ENCODE assay signal across 10 mouse cellular contexts in the genomic region with DNA sequence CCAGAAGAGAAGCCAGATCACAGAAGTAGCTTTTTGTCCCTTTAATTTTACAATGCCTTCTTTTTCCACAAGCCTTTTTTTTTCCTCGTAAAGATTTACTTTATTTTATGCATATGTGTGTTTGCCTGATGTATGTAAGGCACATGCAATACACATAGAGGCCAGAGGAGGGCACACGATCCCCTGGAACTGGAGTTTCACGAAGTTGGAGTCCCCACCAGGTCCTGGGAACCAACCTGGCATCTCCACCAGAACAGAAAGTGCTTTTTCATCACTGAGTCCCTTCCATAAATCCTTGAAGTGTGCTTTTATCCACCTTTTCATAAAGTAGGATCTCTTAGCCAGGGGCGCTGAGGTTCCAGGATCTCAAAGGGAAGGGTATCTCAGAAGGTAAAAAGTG.
DNase-seq lines count a peak whose midpoint lies in the region; ATAC-seq and TF ChIP-seq lines count a peak whose summit lies in the region.
"Had no signal": no experiment of that assay in that cellular context is flagged by ENCODE, and none has a peak within 500 bp of the region (broad histone marks: within the 10 kb centered on the region; RNA-seq: fewer than 3 reads in every experiment).

No protein-coding gene starts in this region.

- TF ChIP-seq POLR2A in thymus, adult 2 months (IDR thresholded peaks at IDR 0.05; ENCODE audit: control insufficient read depth, extremely low read depth, insufficient read depth, low read length, poor library complexity) = no peak

- H3K4me1 ChIP-seq in hindbrain, postnatal 0 days (ENCODE audit: insufficient read depth, low read length) = 0 out of 2 replicates have a peak, but pooled peaks cover 2% of the 10 kb centered on the region
- peaks cover 8% of the 10 kb centered on the region for H3K4me1 ChIP-seq in hindbrain, embryonic 16.5 days (ENCODE audit: control insufficient read depth, insufficient read depth, low read depth, low read length)
- H3K4me1 ChIP-seq in thymus, adult 2 months (replicated peaks; ENCODE audit: control insufficient read depth, insufficient read depth, low read length) = no peaks in the 10 kb centered on the region

- TF ChIP-seq CTCF in hindbrain, postnatal 0 days (IDR thresholded peaks at IDR 0.05; ENCODE audit: low read depth) = peak; percentile 58
- no peak for TF ChIP-seq CTCF in thymus, adult 2 months (IDR thresholded peaks at IDR 0.05; ENCODE audit: borderline replicate concordance, control insufficient read depth, extremely low read depth, insufficient read depth, low read length, poor library complexity)

- H3K9ac ChIP-seq in hindbrain, postnatal 0 days (replicated peaks; ENCODE audit: low read length) = no peak overlapping the region
- H3K9ac ChIP-seq in hindbrain, embryonic 16.5 days (ENCODE audit: low read depth, low read length) = no peak overlapping the region
- H3K9ac ChIP-seq: embryonic facial prominence, embryonic 13.5 days; hindbrain, embryonic 15.5 days had no signal

- no peak overlapping the region for H3K4me2 ChIP-seq in hindbrain, postnatal 0 days (ENCODE audit: low read depth, low read length)
- H3K4me2 ChIP-seq in hindbrain, embryonic 16.5 days (ENCODE audit: low read length) = no peak overlapping the region
- H3K4me2 ChIP-seq: hindbrain, embryonic 15.5 days had no signal

- peaks cover 5% of the 10 kb centered on the region; the same call in 1 of the 2 replicates for H3K27me3 ChIP-seq in hindbrain, postnatal 0 days (ENCODE audit: insufficient read depth, low read length)
- H3K27me3 ChIP-seq in hindbrain, embryonic 16.5 days (replicated peaks; ENCODE audit: control insufficient read depth, insufficient read depth, low read length) = peaks cover 5% of the 10 kb centered on the region
- H3K27me3 ChIP-seq in thymus, adult 2 months (ENCODE audit: control insufficient read depth, insufficient read depth, low read length) = no peaks in the 10 kb centered on the region

- H3K4me3 ChIP-seq in hindbrain, postnatal 0 days (ENCODE audit: low read length) = no peak overlapping the region
- no peak overlapping the region for H3K4me3 ChIP-seq in hindbrain, embryonic 16.5 days (ENCODE audit: low read length)
- no peak overlapping the region for H3K4me3 ChIP-seq in thymus, adult 2 months (ENCODE audit: control insufficient read depth, insufficient read depth, low read length)
- H3K4me3 ChIP-seq: embryonic facial prominence, embryonic 13.5 days; hindbrain, embryonic 15.5 days had no signal

- H3K27ac ChIP-seq in hindbrain, postnatal 0 days = no peak overlapping the region
- no peak overlapping the region for H3K27ac ChIP-seq in hindbrain, embryonic 16.5 days (ENCODE audit: low read depth, low read length)
- no peak overlapping the region for H3K27ac ChIP-seq in thymus, adult 2 months (ENCODE audit: control insufficient read depth, insufficient read depth, low read length)
- H3K27ac ChIP-seq: hindbrain, embryonic 15.5 days had no signal

- no peaks in the 10 kb centered on the region for H3K9me3 ChIP-seq in hindbrain, postnatal 0 days (ENCODE audit: low read length)
- no peaks in the 10 kb centered on the region for H3K9me3 ChIP-seq in hindbrain, embryonic 16.5 days (ENCODE audit: control insufficient read depth, low read length)
- H3K9me3 ChIP-seq: embryonic facial prominence, embryonic 13.5 days; hindbrain, embryonic 15.5 days had no signal

- ATAC-seq in hindbrain, postnatal 0 days = no peak
- no peak for ATAC-seq in hindbrain, embryonic 16.5 days

- DNase-seq in hindbrain, postnatal 0 days (ENCODE audit: low spot score) = peak; percentile 35
- DNase-seq in 3T3-L1 (ENCODE audit: low read depth, low spot score) = peak; percentile 65
- peak; percentile 29 for DNase-seq in A20 (ENCODE audit: low read depth, low spot score)
- peak; percentile 51 for DNase-seq in forelimb bud, embryonic 11.5 days (ENCODE audit: low read depth, low spot score)
- DNase-seq in spleen, adult 12 weeks (ENCODE audit: low spot score) = no peak
- DNase-seq in thymus, adult 2 months = no peak
- no peak for DNase-seq in layer of hippocampus, postnatal 36 days

- 42% methylated on average over 4 of the region's 4 CpGs for WGBS in hindbrain, postnatal 0 days
- WGBS in hindbrain, embryonic 16.5 days = 38% methylated on average over 4 of the region's 4 CpGs
- WGBS in thymus, adult 2 months = 45% methylated on average over 4 of the region's 4 CpGs

- H3K36me3 ChIP-seq in hindbrain, postnatal 0 days (ENCODE audit: insufficient read depth, low read length) = no peaks in the 10 kb centered on the region
- no peaks in the 10 kb centered on the region for H3K36me3 ChIP-seq in hindbrain, embryonic 16.5 days (ENCODE audit: control insufficient read depth, insufficient read depth, low read length)
- H3K36me3 ChIP-seq in thymus, adult 2 months (ENCODE audit: control insufficient read depth, insufficient read depth, low read length) = no peaks in the 10 kb centered on the region
- H3K36me3 ChIP-seq: embryonic facial prominence, embryonic 13.5 days; hindbrain, embryonic 15.5 days had no signal

Comparison
In these comparisons a context has a peak if more than half of its experiments do, and no peak if none do; other contexts are left out.
1. DNase-seq: peak in hindbrain, postnatal 0 days (single experiment), 3T3-L1 (single experiment), A20 (single experiment) and forelimb bud, embryonic 11.5 days (single experiment); none in spleen, adult 12 weeks (single experiment), thymus, adult 2 months (single experiment) and layer of hippocampus, postnatal 36 days (0 of 2).